Mouse (Mus musculus) olfactory bulb, adult 2 months (tissue): ENCODE results near the gene Sncg. TPM values are rescaled to one million over a fixed set of nuclear protein-coding genes. Genes with fewer than 3 reads are reported as not detected.

Experiments
- H3K27ac ChIP-seq: fragments of 200-500 bp; 2 replicates; pipeline ENCODE4 v1.5.1; 2012; ENCODE audit warnings: low read depth, low read length; ENCODE audit not compliant: insufficient read depth
- H3K4me1 ChIP-seq: fragments of 200-500 bp; 2 replicates; pipeline ENCODE4 v1.6.1; 2012; ENCODE audit warnings: low read length; ENCODE audit not compliant: control insufficient read depth, insufficient read depth
- H3K4me3 ChIP-seq: fragments of 200-500 bp; 2 replicates; pipeline ENCODE4 v1.5.1; 2012; ENCODE audit warnings: mild to moderate bottlenecking, low read depth, low read length, moderate library complexity; ENCODE audit not compliant: insufficient read depth
- CTCF ChIP-seq: fragments of 200-500 bp; IDR thresholded peaks from 2 replicates; pipeline ENCODE4 v1.5.1; 2012; ENCODE audit warnings: low read depth, mild to moderate bottlenecking, low read length, moderate library complexity; ENCODE audit not compliant: insufficient read depth
- POLR2A ChIP-seq: fragments of 200-500 bp; IDR thresholded peaks from 2 replicates; pipeline ENCODE4 v1.6.1; 2012; ENCODE audit warnings: mild to moderate bottlenecking, low read depth, low read length, moderate library complexity; ENCODE audit not compliant: insufficient read depth
- WGBS: fragments of 180-500 bp; shearing (Covaris S2); methylation state at CpG from one replicate; pipeline ENCODE4 v1.1.7; 2018; 5-methylcytosine and 5-hydroxymethylcytosine counted together
- polyA plus RNA-seq: library from polyadenylated mRNA; stranded (reverse); fragments of >200 nt; gene quantifications from 2 replicates; pipeline ENCODE4 v1.2.4, GENCODE M21; 2012; ENCODE audit warnings: low replicate concordance; ENCODE audit not compliant: missing spikeins, insufficient read depth, insufficient read length

The Sncg gene
- polyA plus RNA-seq, 1 experiment = not detected

DNA sequence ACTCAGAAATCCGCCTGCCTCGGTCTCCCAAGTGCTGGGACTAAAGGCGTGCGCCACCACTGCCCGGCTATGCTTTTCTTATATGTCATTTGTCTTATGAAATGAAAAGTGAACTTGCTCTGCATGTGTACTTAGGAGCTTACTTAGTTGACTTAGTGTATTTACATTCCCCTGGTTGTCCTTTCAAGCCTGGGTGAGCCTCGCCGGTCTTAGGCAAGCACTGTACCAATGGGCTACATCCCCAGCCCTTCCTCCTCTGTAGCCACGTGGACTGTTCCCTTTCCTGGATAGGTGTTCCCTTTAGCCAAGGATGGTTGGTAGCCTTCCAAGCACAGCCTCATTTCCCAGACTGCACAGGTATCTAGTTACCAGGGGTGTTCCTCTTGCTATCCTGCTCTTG lies 25.6 kb downstream of the Sncg start:
- 87% methylated on average over 8 of the region's 8 CpGs for WGBS
- Histone ChIP-seq H3K4me3 (no peak overlapping the region), H3K27ac (no peak overlapping the region), H3K4me1 (peaks cover 6% of the 10 kb centered on the region; the same call in 1 of the 2 replicates)
- TF ChIP-seq POLR2A (no peak), CTCF (no peak)

DNA sequence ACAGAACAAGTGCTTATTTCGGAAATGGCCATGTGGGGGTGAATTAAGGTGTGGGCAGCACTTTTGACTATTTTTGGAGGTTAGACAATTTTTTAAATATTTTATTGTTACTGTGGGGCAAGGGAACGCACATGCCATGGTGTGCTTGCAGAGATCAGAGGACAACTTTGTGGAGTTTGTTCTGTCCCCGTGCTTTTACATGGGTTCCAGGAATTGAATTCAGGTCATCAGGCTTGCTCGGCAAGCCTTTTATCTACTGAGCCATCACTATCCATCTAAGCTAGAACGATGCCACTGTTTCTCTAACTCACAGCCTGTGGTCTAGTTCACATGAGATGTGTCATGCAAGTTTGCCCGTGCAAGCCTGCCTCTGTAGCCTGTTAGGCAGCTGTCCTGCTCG lies 26.3 kb downstream of the Sncg start:
- no peak overlapping the region for H3K4me3 ChIP-seq
- no peak overlapping the region for H3K27ac ChIP-seq
- H3K4me1 ChIP-seq = peaks cover under 1% of the 10 kb centered on the region; the same call in 1 of the 2 replicates
- TF ChIP-seq POLR2A (no peak), CTCF (no peak)
- WGBS = 74% methylated on average over 7 of the region's 7 CpGs

GRCm38 (mm10) chr14:34347084-34347483 lies 27.5 kb downstream of the Sncg start:
- WGBS = 97% methylated on average over 5 of the region's 5 CpGs
- Histone ChIP-seq H3K4me1 (no peaks in the 10 kb centered on the region), H3K4me3 (no peak overlapping the region), H3K27ac (no peak overlapping the region)
- TF ChIP-seq POLR2A = no peak
- no peak for TF ChIP-seq CTCF

GRCm38 (mm10) chr14:34345771-34346566 lies 28.6 kb downstream of the Sncg start:
- TF ChIP-seq POLR2A = no peak
- no peak for TF ChIP-seq CTCF
- no peak overlapping the region for H3K27ac ChIP-seq
- H3K4me3 ChIP-seq = no peak overlapping the region
- H3K4me1 ChIP-seq = no peaks in the 10 kb centered on the region
- WGBS = 71% methylated on average over 12 of the region's 12 CpGs

DNA sequence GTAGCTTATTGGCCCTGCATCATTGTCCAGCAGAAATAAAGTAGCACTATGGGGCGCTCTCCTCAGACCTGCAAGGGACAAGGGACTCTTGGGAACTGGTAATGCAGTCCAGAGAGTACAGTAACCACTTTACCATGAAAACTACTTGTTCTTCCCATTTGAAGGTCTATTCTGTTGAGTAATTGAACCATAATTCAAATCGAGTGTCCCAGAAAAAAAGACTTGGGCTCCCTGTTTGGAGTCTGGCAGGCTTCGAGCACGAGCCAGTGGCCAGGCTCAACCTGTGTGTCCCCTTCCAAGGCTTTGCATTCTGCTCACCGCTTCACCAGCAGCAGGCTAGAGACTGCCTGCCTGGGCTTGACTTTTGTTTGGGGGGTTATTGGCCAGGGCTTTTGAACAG lies 30.2 kb downstream of the Sncg start:
- 56% methylated on average over 5 of the region's 5 CpGs for WGBS
- H3K4me3 ChIP-seq = no peak overlapping the region
- no peak overlapping the region for H3K27ac ChIP-seq
- TF ChIP-seq CTCF = no peak
- no peak for TF ChIP-seq POLR2A
- no peaks in the 10 kb centered on the region for H3K4me1 ChIP-seq

DNA sequence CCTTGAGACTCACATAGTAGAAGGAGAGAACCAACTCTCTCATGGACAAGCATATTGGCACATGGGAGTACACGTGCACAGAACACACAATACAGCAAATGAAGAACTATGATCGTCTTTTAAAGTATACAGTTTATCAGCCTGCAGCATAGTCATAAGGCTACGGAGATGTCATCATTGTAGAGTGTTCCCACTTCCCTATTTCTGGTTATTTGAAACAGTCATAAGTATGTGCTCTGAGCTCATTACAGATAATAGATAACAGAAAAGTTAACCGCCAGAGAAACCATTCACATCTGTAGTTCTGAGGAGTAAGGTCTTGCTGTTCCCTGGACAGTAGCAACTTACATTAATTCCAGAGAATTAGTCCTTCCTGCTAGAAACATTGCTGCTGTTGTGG lies 31.5 kb downstream of the Sncg start:
- no peak overlapping the region for H3K27ac ChIP-seq

DNA sequence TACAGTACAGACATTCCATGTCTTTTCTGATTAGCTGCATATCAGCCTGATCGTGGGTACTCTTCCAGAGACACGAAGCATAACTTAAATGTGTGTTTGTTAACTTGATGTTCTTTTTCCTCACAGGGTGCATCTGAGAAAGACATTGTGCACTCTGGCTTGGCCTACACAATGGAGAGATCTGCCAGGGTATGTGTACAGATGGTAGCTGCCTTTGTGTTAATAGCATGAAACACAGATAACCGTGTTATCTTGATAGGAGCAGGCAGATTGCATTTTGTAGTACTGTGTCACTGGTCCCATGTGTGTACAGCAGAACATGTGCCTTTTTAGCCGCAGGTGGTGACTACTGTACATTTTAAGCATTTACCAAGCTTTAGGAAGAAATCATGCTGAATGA lies 32.6 kb downstream of the Sncg start:
- Histone ChIP-seq H3K4me1 (no peaks in the 10 kb centered on the region), H3K4me3 (no peak overlapping the region), H3K27ac (no peak overlapping the region)
- 88% methylated on average over 4 of the region's 4 CpGs for WGBS
- no peak for TF ChIP-seq CTCF
- TF ChIP-seq POLR2A = no peak

More for the DNA sequence above, 31.5 kb downstream of the Sncg start:
- no peak for TF ChIP-seq CTCF
- TF ChIP-seq POLR2A = no peak
- Histone ChIP-seq H3K4me1 (no peaks in the 10 kb centered on the region), H3K4me3 (no peak overlapping the region)
- 90% methylated on average over 4 of the region's 4 CpGs for WGBS

DNA sequence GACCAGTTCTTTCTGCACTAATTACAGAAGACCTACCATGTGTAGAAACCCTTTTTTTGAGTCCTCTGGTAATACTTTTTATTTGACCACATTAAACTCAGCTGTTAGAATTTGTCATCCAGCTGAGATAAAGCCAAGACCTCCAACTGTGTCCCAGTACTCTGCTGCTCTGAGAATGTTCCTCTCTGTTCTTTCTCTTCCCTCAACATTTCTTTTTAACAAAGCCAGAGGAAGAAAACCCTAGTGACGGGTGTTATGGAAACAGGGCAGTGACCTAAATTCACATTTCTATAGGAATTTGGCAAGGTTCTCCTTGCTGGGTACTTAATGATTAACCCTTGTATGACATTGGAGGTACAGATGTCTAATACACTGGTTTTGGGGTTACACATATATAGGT lies 35.1 kb downstream of the Sncg start:
- 61% methylated on average over 1 of the region's 1 CpGs for WGBS
- Histone ChIP-seq H3K27ac (no peak overlapping the region), H3K4me1 (no peaks in the 10 kb centered on the region), H3K4me3 (no peak overlapping the region)
- TF ChIP-seq POLR2A (no peak), CTCF (no peak)

GRCm38 (mm10) chr14:34332476-34332875 lies 42.1 kb downstream of the Sncg start:
- WGBS = 60% methylated on average over 5 of the region's 5 CpGs
- no peak for TF ChIP-seq POLR2A
- TF ChIP-seq CTCF = no peak
- H3K4me1 ChIP-seq = no peaks in the 10 kb centered on the region
- H3K4me3 ChIP-seq = no peak overlapping the region
- no peak overlapping the region for H3K27ac ChIP-seq
